Mouse (Mus musculus): ENCODE measurements at regions not wholly inside any gene's neighbourhood (a gene's known extent, or its start where the extent isn't known, plus 50 kb on each side); places are given as distances from the start of the nearest gene placed in this dataset.

DNA sequence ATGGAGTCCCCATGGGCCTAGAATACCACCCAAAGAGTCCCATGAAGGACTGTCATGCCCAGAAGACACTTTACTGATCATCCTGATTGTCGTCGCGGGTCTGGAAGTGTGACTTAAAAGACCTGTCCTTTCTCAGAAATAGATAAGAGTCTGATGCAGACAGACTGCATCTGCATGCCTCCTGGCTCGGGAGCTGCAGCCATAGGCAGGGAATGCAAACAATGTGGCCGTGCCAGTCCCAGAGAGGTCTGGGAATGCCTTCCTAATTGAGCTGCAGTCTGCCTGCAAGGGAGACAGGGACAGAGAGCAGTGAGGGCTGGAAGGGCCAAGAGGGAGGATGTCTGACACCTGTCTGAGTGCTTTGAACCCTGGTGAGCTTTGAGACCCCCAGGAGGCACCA, 150.9 kb downstream of the Opa1 start:
- no peak for TF ChIP-seq POLR2A (IDR thresholded peaks at IDR 0.05; ENCODE audit: borderline replicate concordance, control insufficient read depth, low read depth, low read length)
- TF ChIP-seq CTCF (IDR thresholded peaks at IDR 0.05; ENCODE audit: control insufficient read depth, insufficient read depth, low read length), result no peak
